Mouse (Mus musculus) midbrain, embryonic 16.5 days (tissue): ENCODE data around the gene Cstb. TPM values are rescaled to one million over a fixed set of nuclear protein-coding genes. Genes with fewer than 3 reads are reported as not detected.
A peak's percentile ranks its signal among the peaks of the same experiment; 100 is the strongest.

Experiments used
- ATAC-seq: fragments of 200-750 bp; cut with Nextera tagmentation; 2 replicates; pipeline ENCODE4 v1.8.0; 2017; ENCODE audit warnings: moderate TSS enrichment
- H3K27ac ChIP-seq: fragments of 300-500 bp; sonication (generic); 2 replicates; pipeline ENCODE4 v1.5.1; 2014; ENCODE audit warnings: mild to moderate bottlenecking, low read length, mixed read lengths
- H3K27me3 ChIP-seq: fragments of 300-500 bp; sonication (generic); 2 replicates; pipeline ENCODE4 v1.6.1; 2014; ENCODE audit warnings: low read depth, low read length, mixed read lengths; ENCODE audit not compliant: control insufficient read depth, insufficient read depth
- H3K36me3 ChIP-seq: fragments of 300-500 bp; sonication (generic); 2 replicates; pipeline ENCODE4 v1.6.1; 2014; ENCODE audit warnings: mild to moderate bottlenecking, low read length, moderate library complexity, mixed read lengths; ENCODE audit not compliant: control insufficient read depth, insufficient read depth
- H3K4me1 ChIP-seq: fragments of 300-500 bp; sonication (generic); 2 replicates; pipeline ENCODE4 v1.6.1; 2014; ENCODE audit warnings: mild to moderate bottlenecking, low read length, mixed read lengths; ENCODE audit not compliant: control insufficient read depth, insufficient read depth
- H3K4me2 ChIP-seq: fragments of 300-500 bp; sonication (generic); 2 replicates; pipeline ENCODE4 v1.6.1; 2014; ENCODE audit warnings: mild to moderate bottlenecking, low read length, mixed read lengths
- H3K4me3 ChIP-seq: fragments of 300-500 bp; sonication (generic); 2 replicates; pipeline ENCODE4 v1.5.1; 2014; ENCODE audit warnings: low read depth, mild to moderate bottlenecking, low read length, moderate library complexity, mixed read lengths
- H3K9ac ChIP-seq: fragments of 300-500 bp; sonication (generic); 2 replicates; pipeline ENCODE4 v1.6.1; 2014; ENCODE audit warnings: low read depth, low read length, mixed read lengths
- H3K9me3 ChIP-seq: fragments of 300-500 bp; sonication (generic); replicated peaks from 2 replicates; pipeline ENCODE4 v1.6.1; 2014; ENCODE audit warnings: mild to moderate bottlenecking, low read length, mixed read lengths; ENCODE audit not compliant: control insufficient read depth, poor library complexity, severe bottlenecking
- WGBS: fragments of 180-500 bp; shearing (Covaris S2); extraction: QIAGEN DNeasy Blood & Tissue Kit; methylation state at CpG from one replicate; pipeline ENCODE4 v1.1.7; 2014; 5-methylcytosine and 5-hydroxymethylcytosine counted together
- polyA plus RNA-seq: library from polyadenylated mRNA; unstranded; fragments of >200 nt; fragmentation: Nextera tagmentation; extraction: Ambion mirVana; gene quantifications from 2 replicates; pipeline ENCODE4 v1.2.1, GENCODE M21; 2015

Cstb gene
- polyA plus RNA-seq, 1 experiment from 2014 or later: 90.7 TPM

DNA sequence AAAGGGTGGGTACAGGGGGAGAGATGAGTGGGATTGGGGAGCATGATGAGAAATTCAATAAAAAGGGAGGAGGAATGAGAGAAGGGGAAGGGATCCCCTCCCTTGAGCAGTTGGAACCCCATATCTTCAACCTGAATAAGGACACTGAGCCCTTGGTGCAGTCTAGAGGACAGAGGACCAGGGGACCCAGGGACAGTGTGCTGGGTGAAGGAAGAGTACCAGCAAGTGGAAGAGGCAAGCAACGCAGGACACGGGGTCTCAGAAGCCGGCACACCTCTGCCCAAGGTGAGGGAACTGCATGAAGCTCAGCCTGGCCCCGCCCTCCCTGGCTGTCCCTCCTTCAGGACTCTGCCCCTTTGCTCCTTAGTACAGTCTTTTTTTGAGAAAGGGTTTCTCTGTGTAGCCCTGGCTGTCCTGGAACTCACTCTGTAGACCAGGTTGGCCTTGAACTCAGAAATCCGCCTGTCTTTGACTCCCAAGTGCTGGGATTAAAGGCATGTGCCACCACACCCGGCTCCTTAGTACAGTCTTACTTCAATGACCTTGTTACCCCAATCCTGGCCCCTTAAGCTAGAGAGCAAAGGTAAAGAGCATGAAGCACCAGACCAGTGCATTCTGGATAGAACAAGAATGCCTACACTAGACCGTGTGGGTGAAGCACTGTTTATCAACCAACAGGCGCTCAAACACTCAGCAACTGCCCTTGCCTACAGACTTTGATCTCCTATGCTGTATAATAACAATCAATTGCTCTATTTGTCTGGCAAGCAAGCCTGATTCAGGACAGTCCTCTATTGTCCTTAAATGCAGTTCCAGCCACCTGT lies 37.7 kb downstream of the Cstb start:
- 83% methylated on average over 8 of the region's 8 CpGs for WGBS
- no peak overlapping the region for H3K27ac ChIP-seq

GRCm38 (mm10) chr10:78463769-78464167 lies 38.3 kb downstream of the Cstb start:
- no peak overlapping the region; the same call in 1 of the 2 replicates for H3K27ac ChIP-seq
- WGBS: 84% methylated on average over 3 of the region's 3 CpGs

More for the DNA sequence above, 37.7 kb downstream of the Cstb start:
- Histone ChIP-seq H3K4me1 (peaks cover 26% of the 10 kb centered on the region), H3K27me3 (no peaks in the 10 kb centered on the region), H3K9ac (no peak overlapping the region), H3K36me3 (no peaks in the 10 kb centered on the region), H3K4me2 (peak overlapping the region; percentile 95), H3K4me3 (peak overlapping the region; percentile 85), H3K9me3 (no peaks in the 10 kb centered on the region)
- no peak for ATAC-seq

DNA sequence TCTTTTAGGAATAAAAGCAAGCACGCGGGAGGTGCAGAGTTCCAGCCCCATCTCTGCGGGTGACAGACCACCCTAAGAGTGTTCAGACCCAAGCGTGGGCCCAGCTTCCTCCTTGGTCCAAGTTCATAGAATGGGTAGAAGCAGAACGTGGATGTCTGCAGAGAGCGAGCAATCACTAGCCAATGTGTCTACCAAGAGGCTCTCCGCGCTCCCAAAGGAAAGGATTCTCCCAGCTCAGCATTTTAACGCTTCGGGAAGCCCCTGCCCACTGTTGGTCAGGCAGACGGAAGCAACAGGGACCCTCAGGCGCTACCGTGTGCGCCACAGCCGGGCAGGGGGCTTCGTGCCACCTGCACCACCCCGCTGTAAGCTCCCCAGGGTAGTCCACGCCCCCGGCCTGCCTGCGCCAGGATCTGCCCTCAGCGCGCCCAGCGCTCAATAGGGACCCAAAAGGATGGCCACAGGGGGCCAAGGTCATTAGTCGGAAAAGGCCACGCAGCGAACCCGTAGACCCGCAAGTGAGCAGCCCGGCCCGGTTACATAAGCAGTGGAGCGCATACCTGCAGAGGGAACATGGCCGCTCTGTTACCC lies 38.8 kb downstream of the Cstb start:
- peak; percentile 61 for ATAC-seq
- Histone ChIP-seq H3K4me3 (peak overlapping the region; percentile 85), H3K4me2 (peak overlapping the region; percentile 95), H3K4me1 (peaks cover 18% of the 10 kb centered on the region), H3K9me3 (no peaks in the 10 kb centered on the region), H3K36me3 (no peaks in the 10 kb centered on the region), H3K9ac (peak overlapping the region; percentile 82), H3K27ac (peak overlapping the region; percentile 72), H3K27me3 (no peaks in the 10 kb centered on the region)
- WGBS: 1% methylated on average over 32 of the region's 32 CpGs

More at GRCm38 (mm10) chr10:78463769-78464167, 38.3 kb downstream of the Cstb start:
- no peak for ATAC-seq
- Histone ChIP-seq H3K9me3 (no peaks in the 10 kb centered on the region), H3K4me2 (peak overlapping the region; percentile 95), H3K27me3 (no peaks in the 10 kb centered on the region), H3K9ac (peak overlapping the region; percentile 82), H3K4me1 (peaks cover 21% of the 10 kb centered on the region), H3K36me3 (no peaks in the 10 kb centered on the region), H3K4me3 (peak overlapping the region; percentile 85)

DNA sequence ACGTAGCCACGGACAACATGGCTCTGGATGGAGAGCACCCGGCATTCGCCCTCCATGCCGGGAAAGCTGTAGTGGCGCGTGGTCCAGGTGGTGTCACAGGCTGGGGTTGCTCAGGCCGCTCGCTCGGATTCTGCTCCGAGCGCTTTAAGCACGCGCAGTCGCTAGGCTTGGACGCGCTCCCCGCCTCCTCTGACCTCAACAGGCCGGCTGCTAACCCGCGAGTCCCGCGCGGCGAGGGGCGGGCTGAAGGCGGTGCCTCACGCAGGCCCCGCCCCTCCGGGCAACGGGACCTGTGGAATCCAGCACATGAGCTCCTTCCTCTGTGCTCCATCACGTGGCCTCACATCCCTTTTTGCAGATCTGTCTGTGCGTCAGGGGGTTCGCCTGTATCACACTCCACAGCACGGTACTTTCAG lies 39.3 kb downstream of the Cstb start, which contains the start of gene Pdxk:
Gene Pdxk (minus strand): TSS at position 184 of the 416 bp plus-strand sequence.
- no peaks in the 10 kb centered on the region for H3K36me3 ChIP-seq
- H3K9me3 ChIP-seq: no peaks in the 10 kb centered on the region
- peak within 1 kb of the TSS; percentile 72 for H3K27ac ChIP-seq
- H3K9ac ChIP-seq: peak within 1 kb of the TSS; percentile 82
- H3K4me3 ChIP-seq: peak within 1 kb of the TSS; percentile 85
- peak; percentile 95 for ATAC-seq
- H3K27me3 ChIP-seq: no peaks in the 10 kb centered on the region
- H3K4me1 ChIP-seq: peaks cover 18% of the 10 kb centered on the region
- 0% methylated on average over 35 of the region's 35 CpGs for WGBS
- peak within 1 kb of the TSS; percentile 95 for H3K4me2 ChIP-seq

- H3K36me3 ChIP-seq: no peaks in the 10 kb centered on the region
- peaks cover 19% of the 10 kb centered on the region for H3K4me1 ChIP-seq
- 69% methylated on average over 3 of the region's 3 CpGs for WGBS
- no peak overlapping the region for H3K4me3 ChIP-seq
- ATAC-seq: no peak
- peak overlapping the region; percentile 95 for H3K4me2 ChIP-seq
- no peak overlapping the region for H3K27ac ChIP-seq
- H3K9me3 ChIP-seq: no peaks in the 10 kb centered on the region
- H3K9ac ChIP-seq: no peak overlapping the region
- H3K27me3 ChIP-seq: no peaks in the 10 kb centered on the region
These were observed 40.0 kb downstream of the Cstb start for GRCm38 (mm10) chr10:78465472-78465871.

DNA sequence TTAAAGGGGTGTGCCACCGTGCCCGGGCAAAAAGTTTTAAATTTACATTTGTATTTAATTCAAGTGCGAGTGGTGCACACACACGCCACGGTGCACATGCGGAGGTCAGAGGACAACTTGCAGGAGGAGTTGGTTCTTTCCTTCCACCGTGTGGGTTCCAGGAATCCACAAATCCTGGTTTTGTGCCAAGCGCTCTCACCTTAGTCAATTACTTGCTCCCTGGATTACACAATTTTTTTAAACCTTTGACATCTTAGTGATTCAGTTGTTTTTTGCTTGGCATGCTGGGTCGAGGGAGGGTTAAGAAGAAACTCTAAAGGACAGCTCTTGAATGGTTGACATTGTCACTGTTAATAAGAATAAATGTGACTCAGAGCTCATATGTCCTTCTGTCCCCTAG lies 41.2 kb downstream of the Cstb start:
- H3K4me2 ChIP-seq: no peak overlapping the region
- H3K4me1 ChIP-seq: peaks cover 25% of the 10 kb centered on the region
- H3K9ac ChIP-seq: no peak overlapping the region
- H3K9me3 ChIP-seq: no peaks in the 10 kb centered on the region
- H3K27ac ChIP-seq: no peak overlapping the region
- H3K36me3 ChIP-seq: no peaks in the 10 kb centered on the region
- WGBS: 83% methylated on average over 9 of the region's 9 CpGs
- H3K4me3 ChIP-seq: no peak overlapping the region
- H3K27me3 ChIP-seq: no peaks in the 10 kb centered on the region
- ATAC-seq: no peak

DNA sequence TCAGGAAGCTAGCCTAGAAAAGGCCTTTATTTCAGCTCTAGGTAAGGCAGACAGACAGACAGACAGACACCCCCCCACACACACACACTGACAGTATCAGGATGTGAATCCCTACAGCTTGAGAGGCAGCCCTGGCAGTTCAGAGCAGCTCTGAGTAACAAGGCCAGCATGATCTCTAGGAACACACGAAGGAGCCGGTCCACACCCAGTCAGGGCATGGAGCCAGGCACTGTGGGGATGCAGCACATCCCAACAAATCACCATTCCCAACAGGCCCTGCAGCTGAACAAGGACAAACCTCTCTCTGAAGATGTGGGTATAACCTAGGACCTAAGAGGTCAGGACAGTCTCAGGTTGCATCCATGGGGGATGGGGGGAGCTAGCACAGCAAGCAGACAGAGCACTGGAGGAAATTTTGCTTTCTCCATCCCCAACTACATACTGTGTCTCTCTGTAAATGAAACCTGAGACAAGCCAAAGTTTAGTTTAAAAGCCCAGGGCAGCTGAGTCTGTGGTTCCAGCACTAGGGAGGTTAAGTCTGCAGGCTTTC lies 42.4 kb downstream of the Cstb start:
- no peak for ATAC-seq
- H3K9me3 ChIP-seq: no peaks in the 10 kb centered on the region
- no peak overlapping the region for H3K4me2 ChIP-seq
- 45% methylated on average over 2 of the region's 2 CpGs for WGBS
- no peaks in the 10 kb centered on the region for H3K27me3 ChIP-seq
- no peak overlapping the region for H3K9ac ChIP-seq
- H3K4me3 ChIP-seq: no peak overlapping the region
- no peak overlapping the region for H3K27ac ChIP-seq
- peaks cover 18% of the 10 kb centered on the region for H3K4me1 ChIP-seq
- H3K36me3 ChIP-seq: no peaks in the 10 kb centered on the region

DNA sequence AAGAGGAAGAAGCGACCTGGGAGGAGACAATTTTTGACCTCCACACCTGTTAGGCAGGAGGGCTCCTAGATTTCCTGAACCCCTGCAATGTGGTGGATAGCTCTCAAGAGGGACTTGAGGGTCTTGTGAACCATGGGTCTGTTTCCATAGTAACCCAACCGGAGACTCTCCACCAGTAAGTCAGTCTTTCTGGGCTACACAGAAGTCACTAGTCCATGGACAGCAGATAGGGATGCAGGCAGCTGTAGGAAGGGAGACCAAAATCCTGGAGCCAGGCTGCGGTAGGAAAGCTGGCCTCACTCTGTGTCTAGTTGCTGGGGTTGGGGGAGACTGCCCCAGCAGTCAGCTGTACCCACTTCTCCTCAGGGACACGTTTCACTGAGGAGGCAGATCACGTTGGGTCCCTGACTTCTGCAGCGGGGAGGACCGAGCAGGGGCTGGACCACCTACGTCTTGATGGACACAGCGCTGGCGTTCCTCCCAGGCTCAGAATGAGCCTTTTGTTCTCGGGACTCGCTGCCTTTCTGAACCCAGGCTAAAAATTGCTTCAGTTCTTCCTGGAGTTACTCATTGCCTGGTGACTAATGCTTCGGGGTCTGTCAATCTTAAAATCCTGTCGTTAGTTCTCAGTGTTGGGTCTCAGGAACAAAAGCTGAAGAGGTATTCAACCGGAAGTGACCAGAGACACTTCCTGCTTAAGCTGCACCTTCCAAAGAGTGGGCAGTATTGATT lies 45.3 kb downstream of the Cstb start:
- H3K27ac ChIP-seq: no peak overlapping the region
- H3K4me2 ChIP-seq: peak overlapping the region; percentile 5; the same call in 1 of the 2 replicates
- no peaks in the 10 kb centered on the region for H3K27me3 ChIP-seq

More for the DNA sequence above, 45.3 kb downstream of the Cstb start:
- Histone ChIP-seq H3K4me3 (no peak overlapping the region), H3K9ac (no peak overlapping the region), H3K4me1 (peaks cover 6% of the 10 kb centered on the region; the same call in 1 of the 2 replicates), H3K9me3 (no peaks in the 10 kb centered on the region), H3K36me3 (no peaks in the 10 kb centered on the region)
- ATAC-seq: peak; percentile 21; the same call in 1 of the 2 replicates
- 29% methylated on average over 15 of the region's 15 CpGs for WGBS
